Mouse (Mus musculus) spleen, adult 2 months (tissue): ENCODE results near the gene Rtl6. TPM values are rescaled to one million over a fixed set of nuclear protein-coding genes. Genes with fewer than 3 reads are reported as not detected.

Experiments used
- DNase-seq, 2 experiments: peaks; one replicate each; pipeline versions ENCODE4 v3.0.0 to v3.0.0-alpha.2; 2012 to 2021; ENCODE audit warnings: low spot score in 2 of 2, low read depth in 1 of 2
- H3K27ac ChIP-seq: fragments of 200-500 bp; 2 replicates; pipeline ENCODE4 v1.5.1; 2012; ENCODE audit warnings: low read length, inconsistent platforms; ENCODE audit not compliant: insufficient read depth
- H3K27me3 ChIP-seq: fragments of 200-500 bp; 2 replicates; pipeline ENCODE4 v1.6.1; 2012; ENCODE audit warnings: mild to moderate bottlenecking, moderate library complexity, low read length, inconsistent platforms; ENCODE audit not compliant: control insufficient read depth, insufficient read depth
- H3K36me3 ChIP-seq: fragments of 200-500 bp; 2 replicates; pipeline ENCODE4 v1.6.1; 2012; ENCODE audit warnings: mild to moderate bottlenecking, low read length, inconsistent platforms; ENCODE audit not compliant: control insufficient read depth, insufficient read depth
- H3K4me1 ChIP-seq: fragments of 200-500 bp; 2 replicates; pipeline ENCODE4 v1.6.1; 2011; ENCODE audit warnings: inconsistent platforms; ENCODE audit not compliant: control insufficient read depth, insufficient read depth, insufficient read length
- H3K4me3 ChIP-seq: fragments of 200-500 bp; 2 replicates; pipeline ENCODE4 v1.5.1; 2011; ENCODE audit warnings: mild to moderate bottlenecking, inconsistent platforms; ENCODE audit not compliant: insufficient read depth, insufficient read length; ENCODE audit errors: extremely low read depth
- CTCF ChIP-seq: fragments of 200-500 bp; IDR thresholded peaks from 2 replicates; pipeline ENCODE4 v1.5.1; 2011; ENCODE audit warnings: mild to moderate bottlenecking, inconsistent platforms; ENCODE audit not compliant: insufficient read depth, insufficient read length, insufficient replicate concordance; ENCODE audit errors: extremely low read depth
- POLR2A ChIP-seq: fragments of 200-500 bp; IDR thresholded peaks from 2 replicates; pipeline ENCODE4 v1.6.1; 2011; ENCODE audit warnings: low read depth, low read length, inconsistent platforms
- WGBS: fragments of 180-500 bp; shearing (Covaris S2); methylation state at CpG from one replicate; pipeline ENCODE4 v1.1.7; 2018; 5-methylcytosine and 5-hydroxymethylcytosine counted together
- polyA plus RNA-seq: library from polyadenylated mRNA; depleted of rRNA; stranded (reverse); fragments of >200 nt; gene quantifications from 2 replicates; pipeline ENCODE4 v1.2.3, GENCODE M21; 2012

The Rtl6 gene
- polyA plus RNA-seq, 1 experiment, result 9.0 TPM

GRCm38 (mm10) chr15:84538974-84539588 is 18.5 kb downstream of the Rtl6 start:
- Histone ChIP-seq H3K4me1 (peaks cover 5% of the 10 kb centered on the region; the same call in 1 of the 2 replicates), H3K27me3 (no peaks in the 10 kb centered on the region), H3K4me3 (no peak overlapping the region), H3K27ac (no peak overlapping the region), H3K36me3 (no peaks in the 10 kb centered on the region)
- 87% methylated on average over 15 of the region's 15 CpGs for WGBS
- TF ChIP-seq CTCF (no peak), POLR2A (no peak)
- no peak for DNase-seq

DNA sequence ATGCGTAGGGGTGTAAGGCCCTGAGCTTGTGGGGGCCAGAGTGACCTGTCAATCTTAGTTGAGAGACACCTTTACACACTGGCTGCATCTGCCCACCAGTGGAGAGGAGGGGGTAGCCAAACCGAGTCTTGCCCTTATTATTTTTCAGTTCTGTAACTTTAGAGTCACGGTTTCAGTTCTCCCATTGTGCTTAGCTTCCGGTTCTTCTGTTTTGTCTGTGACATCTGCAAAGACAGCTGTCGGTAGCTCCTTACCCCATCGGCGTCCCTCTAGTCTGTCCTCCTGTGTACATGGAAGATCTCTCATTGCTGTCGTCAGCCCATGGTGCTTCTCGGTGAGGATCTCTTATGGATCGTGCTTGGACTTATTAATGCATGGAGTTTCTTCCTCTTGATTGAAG is 20.5 kb downstream of the Rtl6 start:
- TF ChIP-seq CTCF, result no peak
- no peak; the same call in 1 of the 2 replicates for TF ChIP-seq POLR2A
- Histone ChIP-seq H3K36me3 (no peaks in the 10 kb centered on the region), H3K4me3 (peak overlapping the region; percentile 35; the same call in 1 of the 2 replicates), H3K27me3 (no peaks in the 10 kb centered on the region), H3K27ac (peak overlapping the region; percentile 61), H3K4me1 (peaks cover 5% of the 10 kb centered on the region; the same call in 1 of the 2 replicates)
- WGBS, result 38% methylated on average over 10 of the region's 10 CpGs
- peak in 1 of 2 experiments; percentile 42 for DNase-seq

- no peak for DNase-seq
- 90% methylated on average over 9 of the region's 9 CpGs for WGBS
- H3K4me1 ChIP-seq, result peaks cover 5% of the 10 kb centered on the region; the same call in 1 of the 2 replicates
- no peaks in the 10 kb centered on the region for H3K36me3 ChIP-seq
- H3K27me3 ChIP-seq, result no peaks in the 10 kb centered on the region
- no peak for TF ChIP-seq POLR2A
- no peak for TF ChIP-seq CTCF
- H3K4me3 ChIP-seq, result no peak overlapping the region
- H3K27ac ChIP-seq, result peak overlapping the region; percentile 61
Measured at GRCm38 (mm10) chr15:84536611-84537010, 21.0 kb downstream of the Rtl6 start.

- peak in 1 of 2 experiments; percentile 55 for DNase-seq
- Histone ChIP-seq H3K4me1 (peaks cover 5% of the 10 kb centered on the region; the same call in 1 of the 2 replicates), H3K27me3 (no peaks in the 10 kb centered on the region), H3K4me3 (no peak overlapping the region), H3K27ac (no peak overlapping the region), H3K36me3 (no peaks in the 10 kb centered on the region)
- 92% methylated on average over 2 of the region's 2 CpGs for WGBS
- peak; percentile 55; the same call in 1 of the 2 replicates for TF ChIP-seq CTCF
- no peak for TF ChIP-seq POLR2A
Measured at GRCm38 (mm10) chr15:84535953-84536352, 21.7 kb downstream of the Rtl6 start.

- 83% methylated on average over 2 of the region's 2 CpGs for WGBS
- no peak overlapping the region for H3K27ac ChIP-seq
- no peak for DNase-seq
- no peaks in the 10 kb centered on the region for H3K27me3 ChIP-seq
- no peak for TF ChIP-seq POLR2A
- TF ChIP-seq CTCF, result no peak
- no peaks in the 10 kb centered on the region for H3K36me3 ChIP-seq
- peaks cover 5% of the 10 kb centered on the region; the same call in 1 of the 2 replicates for H3K4me1 ChIP-seq
- no peak overlapping the region for H3K4me3 ChIP-seq
Measured at GRCm38 (mm10) chr15:84532211-84532610, 25.4 kb downstream of the Rtl6 start.

GRCm38 (mm10) chr15:84531535-84531934 is 26.1 kb downstream of the Rtl6 start:
- Histone ChIP-seq H3K27ac (no peak overlapping the region), H3K4me1 (peaks cover under 1% of the 10 kb centered on the region; the same call in 1 of the 2 replicates), H3K36me3 (no peaks in the 10 kb centered on the region), H3K4me3 (no peak overlapping the region), H3K27me3 (no peaks in the 10 kb centered on the region)
- TF ChIP-seq CTCF (no peak), POLR2A (no peak)
- WGBS, result 81% methylated on average over 10 of the region's 10 CpGs
- no peak for DNase-seq

- Histone ChIP-seq H3K4me3 (no peak overlapping the region), H3K36me3 (no peaks in the 10 kb centered on the region), H3K4me1 (no peaks in the 10 kb centered on the region), H3K27ac (no peak overlapping the region), H3K27me3 (no peaks in the 10 kb centered on the region)
- no peak for TF ChIP-seq POLR2A
- no peak for TF ChIP-seq CTCF
- DNase-seq, result no peak
- 80% methylated on average over 14 of the region's 14 CpGs for WGBS
Measured at GRCm38 (mm10) chr15:84526921-84527320, 30.7 kb downstream of the Rtl6 start.
